Mouse (Mus musculus): ENCODE data around the gene Cwh43. TPM values are rescaled to one million over a fixed set of nuclear protein-coding genes. Genes with fewer than 3 reads are reported as not detected.

The Cwh43 gene
- polyA plus RNA-seq, 2 experiments, result 0.45 to 1.4 TPM

DNA sequence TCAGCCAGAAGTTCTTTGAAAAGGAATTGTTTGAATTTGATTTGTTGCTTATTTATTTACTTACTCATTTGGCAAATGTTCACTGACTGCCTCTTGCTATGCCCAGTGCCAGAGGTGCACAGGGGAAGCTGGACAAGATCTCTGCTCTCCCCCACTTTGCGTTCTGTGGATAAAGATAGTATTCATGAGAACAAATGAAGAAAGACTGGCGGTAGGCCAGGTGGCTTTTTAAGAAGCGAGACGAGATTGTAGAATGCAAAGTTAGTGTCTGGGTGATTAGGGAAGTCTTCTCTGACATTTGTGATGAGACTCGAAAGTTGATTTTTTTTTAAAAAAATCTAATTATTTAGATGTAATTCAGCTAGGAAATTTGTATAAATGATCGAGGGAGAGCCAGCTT is 20.9 kb downstream of the Cwh43 start:
- Histone ChIP-seq H3K4me1 (ENCODE audit: control insufficient read depth, insufficient read depth, low read length) (no peaks in the 10 kb centered on the region), H3K9ac (ENCODE audit: low read depth, low read length, severe bottlenecking) (no peak overlapping the region), H3K9me3 (ENCODE audit: control insufficient read depth, low read length) (no peaks in the 10 kb centered on the region), H3K27me3 (ENCODE audit: control insufficient read depth, insufficient read depth, low read length) (no peaks in the 10 kb centered on the region), H3K4me2 (replicated peaks; ENCODE audit: low read depth, low read length, severe bottlenecking) (no peak overlapping the region), H3K27ac (replicated peaks; ENCODE audit: low read depth, low read length) (no peak overlapping the region), H3K36me3 (ENCODE audit: control insufficient read depth, insufficient read depth, low read length) (no peaks in the 10 kb centered on the region), H3K4me3 (replicated peaks; ENCODE audit: low read length) (no peak overlapping the region)
- ATAC-seq (ENCODE audit: low FRiP score, low read depth) (no peak), DNase-seq (ENCODE audit: low spot score) (no peak)
- 79% methylated on average over 6 of the region's 6 CpGs for WGBS
- no peak for TF ChIP-seq POLR2A (IDR thresholded peaks at IDR 0.05; ENCODE audit: borderline replicate concordance, extremely low read depth, insufficient read depth, insufficient read length)

DNA sequence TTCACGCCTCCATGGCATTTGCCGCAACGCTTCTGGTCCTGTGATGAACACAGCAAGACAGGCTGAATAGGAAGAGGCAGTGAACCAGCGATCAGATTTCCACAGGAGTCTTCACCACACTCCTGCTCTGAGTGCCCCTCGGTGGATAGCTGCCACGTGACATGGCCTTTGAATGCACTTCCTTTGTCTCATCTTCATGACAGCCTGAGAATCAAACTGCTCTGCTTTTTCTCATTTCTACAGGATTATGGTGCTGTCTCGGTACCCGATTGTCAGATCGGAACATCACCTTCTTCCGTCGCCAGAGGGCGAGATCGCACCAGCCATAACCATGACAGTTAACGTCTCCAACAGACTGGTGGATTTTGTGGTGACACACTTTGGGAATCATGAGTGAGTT is 25.7 kb downstream of the Cwh43 start:
- WGBS, result 24% methylated on average over 14 of the region's 14 CpGs

DNA sequence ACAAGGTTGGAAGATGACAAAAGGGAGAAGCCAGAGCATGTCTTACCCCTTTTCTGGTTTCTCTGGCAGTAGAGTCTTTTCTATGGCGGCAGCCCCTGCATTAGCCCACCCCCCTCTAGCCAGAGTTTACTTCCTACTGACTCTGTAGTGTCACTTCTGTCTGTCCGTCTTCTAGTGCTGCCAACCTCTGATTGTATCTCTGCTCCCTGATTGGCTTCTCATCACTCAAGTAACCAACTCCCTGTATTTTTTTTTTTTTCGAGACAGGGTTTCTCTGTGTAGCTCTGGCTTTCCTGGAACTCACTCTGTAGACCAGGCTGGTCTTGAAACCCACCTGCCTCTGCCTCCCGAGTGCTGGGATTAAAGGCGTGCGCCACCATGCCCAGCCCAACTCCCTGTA is 26.9 kb downstream of the Cwh43 start:
- no peak overlapping the region for H3K4me3 ChIP-seq (replicated peaks; ENCODE audit: low read length)
- TF ChIP-seq POLR2A (IDR thresholded peaks at IDR 0.05; ENCODE audit: borderline replicate concordance, extremely low read depth, insufficient read depth, insufficient read length), result no peak
- no peak for DNase-seq (ENCODE audit: low spot score)
- H3K36me3 ChIP-seq (ENCODE audit: control insufficient read depth, insufficient read depth, low read length), result no peaks in the 10 kb centered on the region
- 81% methylated on average over 6 of the region's 6 CpGs for WGBS
- H3K4me1 ChIP-seq (ENCODE audit: control insufficient read depth, insufficient read depth, low read length), result no peaks in the 10 kb centered on the region
- no peak overlapping the region for H3K9ac ChIP-seq (ENCODE audit: low read depth, low read length, severe bottlenecking)
- no peaks in the 10 kb centered on the region for H3K27me3 ChIP-seq (ENCODE audit: control insufficient read depth, insufficient read depth, low read length)
- no peaks in the 10 kb centered on the region for H3K9me3 ChIP-seq (ENCODE audit: control insufficient read depth, low read length)
- H3K4me2 ChIP-seq (replicated peaks; ENCODE audit: low read depth, low read length, severe bottlenecking), result no peak overlapping the region
- ATAC-seq (ENCODE audit: low FRiP score, low read depth), result no peak
- no peak overlapping the region for H3K27ac ChIP-seq (replicated peaks; ENCODE audit: low read depth, low read length)

More for the DNA sequence above, 25.7 kb downstream of the Cwh43 start:
- ATAC-seq (ENCODE audit: low FRiP score, low read depth) (peak; percentile 68; the same call in 1 of the 2 replicates), DNase-seq (ENCODE audit: low spot score) (peak; percentile 86)
- Histone ChIP-seq H3K4me2 (replicated peaks; ENCODE audit: low read depth, low read length, severe bottlenecking) (no peak overlapping the region), H3K4me1 (ENCODE audit: control insufficient read depth, insufficient read depth, low read length) (no peaks in the 10 kb centered on the region), H3K36me3 (ENCODE audit: control insufficient read depth, insufficient read depth, low read length) (no peaks in the 10 kb centered on the region), H3K27me3 (ENCODE audit: control insufficient read depth, insufficient read depth, low read length) (no peaks in the 10 kb centered on the region), H3K4me3 (replicated peaks; ENCODE audit: low read length) (no peak overlapping the region), H3K27ac (replicated peaks; ENCODE audit: low read depth, low read length) (no peak overlapping the region), H3K9ac (ENCODE audit: low read depth, low read length, severe bottlenecking) (no peak overlapping the region), H3K9me3 (ENCODE audit: control insufficient read depth, low read length) (no peaks in the 10 kb centered on the region)
- no peak for TF ChIP-seq POLR2A (IDR thresholded peaks at IDR 0.05; ENCODE audit: borderline replicate concordance, extremely low read depth, insufficient read depth, insufficient read length)

GRCm38 (mm10) chr5:73434764-73435163 is 28.9 kb downstream of the Cwh43 start:
- H3K27me3 ChIP-seq (ENCODE audit: control insufficient read depth, insufficient read depth, low read length), result no peaks in the 10 kb centered on the region
- no peaks in the 10 kb centered on the region for H3K36me3 ChIP-seq (ENCODE audit: control insufficient read depth, insufficient read depth, low read length)
- 72% methylated on average over 7 of the region's 7 CpGs for WGBS
- no peaks in the 10 kb centered on the region for H3K9me3 ChIP-seq (ENCODE audit: control insufficient read depth, low read length)
- no peak overlapping the region for H3K4me3 ChIP-seq (replicated peaks; ENCODE audit: low read length)
- no peak overlapping the region for H3K27ac ChIP-seq (replicated peaks; ENCODE audit: low read depth, low read length)
- H3K9ac ChIP-seq (ENCODE audit: low read depth, low read length, severe bottlenecking), result no peak overlapping the region
- H3K4me2 ChIP-seq (replicated peaks; ENCODE audit: low read depth, low read length, severe bottlenecking), result no peak overlapping the region
- no peak for DNase-seq (ENCODE audit: low spot score)
- ATAC-seq (ENCODE audit: low FRiP score, low read depth), result no peak
- TF ChIP-seq POLR2A (IDR thresholded peaks at IDR 0.05; ENCODE audit: borderline replicate concordance, extremely low read depth, insufficient read depth, insufficient read length), result no peak
- H3K4me1 ChIP-seq (ENCODE audit: control insufficient read depth, insufficient read depth, low read length), result no peaks in the 10 kb centered on the region

GRCm38 (mm10) chr5:73442176-73442575 is 36.3 kb downstream of the Cwh43 start:
- WGBS, result 58% methylated on average over 9 of the region's 9 CpGs
- no peaks in the 10 kb centered on the region for H3K9me3 ChIP-seq (ENCODE audit: control insufficient read depth, low read length)
- no peak for TF ChIP-seq POLR2A (IDR thresholded peaks at IDR 0.05; ENCODE audit: borderline replicate concordance, extremely low read depth, insufficient read depth, insufficient read length)
- no peak overlapping the region for H3K4me2 ChIP-seq (replicated peaks; ENCODE audit: low read depth, low read length, severe bottlenecking)
- DNase-seq (ENCODE audit: low spot score) (no peak), ATAC-seq (ENCODE audit: low FRiP score, low read depth) (no peak)
- H3K27ac ChIP-seq (replicated peaks; ENCODE audit: low read depth, low read length), result no peak overlapping the region
- no peaks in the 10 kb centered on the region for H3K36me3 ChIP-seq (ENCODE audit: control insufficient read depth, insufficient read depth, low read length)
- no peak overlapping the region for H3K4me3 ChIP-seq (replicated peaks; ENCODE audit: low read length)
- H3K27me3 ChIP-seq (ENCODE audit: control insufficient read depth, insufficient read depth, low read length), result no peaks in the 10 kb centered on the region
- H3K4me1 ChIP-seq (ENCODE audit: control insufficient read depth, insufficient read depth, low read length), result no peaks in the 10 kb centered on the region
- no peak overlapping the region for H3K9ac ChIP-seq (ENCODE audit: low read depth, low read length, severe bottlenecking)

GRCm38 (mm10) chr5:73450276-73450675 is 44.4 kb downstream of the Cwh43 start:
- ATAC-seq (ENCODE audit: low FRiP score, low read depth), result no peak
- WGBS, result 86% methylated on average over 1 of the region's 1 CpGs
- Histone ChIP-seq H3K4me1 (ENCODE audit: control insufficient read depth, insufficient read depth, low read length) (no peaks in the 10 kb centered on the region), H3K9me3 (ENCODE audit: control insufficient read depth, low read length) (no peaks in the 10 kb centered on the region), H3K36me3 (ENCODE audit: control insufficient read depth, insufficient read depth, low read length) (no peaks in the 10 kb centered on the region), H3K9ac (ENCODE audit: low read depth, low read length, severe bottlenecking) (no peak overlapping the region), H3K27me3 (ENCODE audit: control insufficient read depth, insufficient read depth, low read length) (no peaks in the 10 kb centered on the region), H3K27ac (replicated peaks; ENCODE audit: low read depth, low read length) (no peak overlapping the region), H3K4me2 (replicated peaks; ENCODE audit: low read depth, low read length, severe bottlenecking) (no peak overlapping the region), H3K4me3 (replicated peaks; ENCODE audit: low read length) (no peak overlapping the region)
- peak; percentile 10 for DNase-seq (ENCODE audit: low spot score)
- no peak for TF ChIP-seq POLR2A (IDR thresholded peaks at IDR 0.05; ENCODE audit: borderline replicate concordance, extremely low read depth, insufficient read depth, insufficient read length)
